Mouse (Mus musculus): ENCODE measurements at regions not wholly inside any gene's neighbourhood (a gene's known extent, or its start where the extent isn't known, plus 50 kb on each side); places are given as distances from the start of the nearest gene placed in this dataset.

- in situ Hi-C loops (cut with MboI, MseI), result no loop called here
Observed at GRCm38 (mm10) chr14:72942571-72942970, 106.3 kb downstream of the Cysltr2 start.

- in situ Hi-C loops (cut with MboI, MseI), result no loop called here
Observed at GRCm38 (mm10) chr14:72939067-72939393, 109.9 kb downstream of the Cysltr2 start.

- in situ Hi-C loops (cut with MboI, MseI), result no loop called here
Observed at GRCm38 (mm10) chr14:72938382-72939066, 110.4 kb downstream of the Cysltr2 start.

GRCm38 (mm10) chr14:72933598-72933997 lies 115.3 kb downstream of the Cysltr2 start:
- in situ Hi-C loops (cut with MboI, MseI), result loop anchor here (5.0 kb wide), 1 partner anchor 44 kb away; no protein-coding TSS in a partner anchor

GRCm38 (mm10) chr14:72932296-72932695 lies 116.6 kb downstream of the Cysltr2 start:
- in situ Hi-C loops (cut with MboI, MseI), result loop anchor here (5.0 kb wide), 1 partner anchor 45 kb away; no protein-coding TSS in a partner anchor

- in situ Hi-C loops (cut with MboI, MseI), result no loop called here
Observed at GRCm38 (mm10) chr14:72901171-72901926, 147.6 kb downstream of the Cysltr2 start.

GRCm38 (mm10) chr14:72899630-72900029 lies 149.3 kb downstream of the Cysltr2 start:
- in situ Hi-C loops (cut with MboI, MseI), result loop anchor here (10.0 kb wide), 1 partner anchor 1955 kb away; no protein-coding TSS in a partner anchor

GRCm38 (mm10) chr14:72892316-72892715 lies 156.6 kb downstream of the Cysltr2 start:
- in situ Hi-C loops (cut with MboI, MseI), result loop anchor here (10.0 kb wide), 1 partner anchor 1948 kb away; no protein-coding TSS in a partner anchor

GRCm38 (mm10) chr14:72889663-72890062 lies 159.3 kb downstream of the Cysltr2 start:
- in situ Hi-C loops (cut with MboI, MseI), result loop anchor here (10.0 kb wide), 1 partner anchor 1945 kb away; no protein-coding TSS in a partner anchor

- in situ Hi-C loops (cut with MboI, MseI), result no loop called here
Observed at GRCm38 (mm10) chr14:72887470-72888071, 161.3 kb downstream of the Cysltr2 start.

GRCm38 (mm10) chr14:72886935-72887369 lies 162.0 kb downstream of the Cysltr2 start:
- in situ Hi-C loops (cut with MboI, MseI), result no loop called here

GRCm38 (mm10) chr14:72885824-72886223 lies 163.1 kb downstream of the Cysltr2 start:
- in situ Hi-C loops (cut with MboI, MseI), result no loop called here

- in situ Hi-C loops (cut with MboI, MseI), result no loop called here
Observed at GRCm38 (mm10) chr14:72884561-72884960, 164.4 kb downstream of the Cysltr2 start.

- in situ Hi-C loops (cut with MboI, MseI), result no loop called here
Observed at GRCm38 (mm10) chr14:72877132-72877531, 167.3 kb upstream of the Fndc3a start.

- in situ Hi-C loops (cut with MboI, MseI), result loop anchor here (5.0 kb wide), 1 partner anchor 89 kb away; no protein-coding TSS in a partner anchor
Observed at GRCm38 (mm10) chr14:72873494-72873893, 163.7 kb upstream of the Fndc3a start.

GRCm38 (mm10) chr14:72869188-72869749 lies 159.5 kb upstream of the Fndc3a start:
- in situ Hi-C loops (cut with MboI, MseI), result no loop called here

- in situ Hi-C loops (cut with MboI, MseI), result no loop called here
Observed at GRCm38 (mm10) chr14:72866896-72867295, 157.1 kb upstream of the Fndc3a start.

- in situ Hi-C loops (cut with MboI, MseI), result no loop called here
Observed at GRCm38 (mm10) chr14:72865531-72865930, 155.7 kb upstream of the Fndc3a start.

GRCm38 (mm10) chr14:72864792-72865191 lies 155.0 kb upstream of the Fndc3a start:
- in situ Hi-C loops (cut with MboI, MseI), result no loop called here

GRCm38 (mm10) chr14:72864130-72864529 lies 154.3 kb upstream of the Fndc3a start:
- in situ Hi-C loops (cut with MboI, MseI), result no loop called here

GRCm38 (mm10) chr14:72862806-72863526 lies 153.2 kb upstream of the Fndc3a start:
- in situ Hi-C loops (cut with MboI, MseI), result no loop called here

Measured in regulatory T cell (primary cell).